Mouse (Mus musculus) cerebellum, adult 2 months (tissue): ENCODE results near the gene Dock4. TPM values are rescaled to one million over a fixed set of nuclear protein-coding genes. Genes with fewer than 3 reads are reported as not detected.

Experiments
- DNase-seq, 2 experiments: peaks; one replicate each; pipeline ENCODE4 v3.0.0; 2021
- H3K27ac ChIP-seq: fragments of 200-500 bp; 2 replicates; pipeline ENCODE4 v1.5.1; 2012; ENCODE audit warnings: low read length, control low read depth, inconsistent platforms; ENCODE audit not compliant: insufficient read depth
- H3K27me3 ChIP-seq: fragments of 200-500 bp; 2 replicates; pipeline ENCODE4 v1.6.1; 2012; ENCODE audit warnings: inconsistent platforms, mild to moderate bottlenecking, low read length, moderate library complexity; ENCODE audit not compliant: control insufficient read depth, insufficient read depth
- H3K4me1 ChIP-seq: fragments of 200-500 bp; 2 replicates; pipeline ENCODE4 v1.6.1; 2011; ENCODE audit warnings: low read length; ENCODE audit not compliant: control insufficient read depth, insufficient read depth
- H3K4me3 ChIP-seq: fragments of 200-500 bp; replicated peaks from 2 replicates; pipeline ENCODE3; 2011; ENCODE audit warnings: mild to moderate bottlenecking, low read depth, low read length, control low read depth; ENCODE audit not compliant: insufficient read depth
- CTCF ChIP-seq: fragments of 200-500 bp; IDR thresholded peaks from 2 replicates; pipeline ENCODE4 v1.5.1; 2011; ENCODE audit warnings: low read depth, mild to moderate bottlenecking, control low read depth, low read length, moderate library complexity, borderline replicate concordance; ENCODE audit not compliant: insufficient read depth
- POLR2A ChIP-seq: fragments of 200-500 bp; IDR thresholded peaks from 2 replicates; pipeline ENCODE4 v1.6.1; 2011; ENCODE audit warnings: low read length, control low read depth, borderline replicate concordance; ENCODE audit not compliant: insufficient read depth
- WGBS: fragments of 180-500 bp; shearing (Covaris S2); methylation state at CpG from one replicate; pipeline ENCODE4 v1.1.7; 2018; 5-methylcytosine and 5-hydroxymethylcytosine counted together
- polyA plus RNA-seq: library from polyadenylated mRNA; depleted of rRNA; stranded (reverse); fragments of >200 nt; gene quantifications from 2 replicates; pipeline ENCODE4 v1.2.3, GENCODE M21; 2012

The Dock4 gene
- polyA plus RNA-seq, 1 experiment, result 35.6 TPM

GRCm38 (mm10) chr12:40485210-40485609, 39.5 kb downstream of the Dock4 start:
- no peak for TF ChIP-seq CTCF
- TF ChIP-seq POLR2A, result no peak

GRCm38 (mm10) chr12:40486047-40486837, 40.5 kb downstream of the Dock4 start:
- H3K27ac ChIP-seq, result no peak overlapping the region
- H3K4me3 ChIP-seq, result no peak overlapping the region
- H3K27me3 ChIP-seq, result no peaks in the 10 kb centered on the region
- 86% methylated on average over 12 of the region's 12 CpGs for WGBS
- TF ChIP-seq CTCF (no peak), POLR2A (no peak)
- no peak for DNase-seq
- peaks cover 15% of the 10 kb centered on the region for H3K4me1 ChIP-seq

More at GRCm38 (mm10) chr12:40485210-40485609, 39.5 kb downstream of the Dock4 start:
- Histone ChIP-seq H3K4me3 (no peak overlapping the region), H3K27ac (no peak overlapping the region), H3K27me3 (no peaks in the 10 kb centered on the region), H3K4me1 (peaks cover 11% of the 10 kb centered on the region)
- no peak for DNase-seq
- WGBS, result 93% methylated on average over 1 of the region's 1 CpGs

GRCm38 (mm10) chr12:40496387-40496786, 50.6 kb downstream of the Dock4 start:
- H3K27ac ChIP-seq, result no peak overlapping the region
- TF ChIP-seq POLR2A, result no peak
- no peak for TF ChIP-seq CTCF
- no peak overlapping the region for H3K4me3 ChIP-seq
- peaks cover 38% of the 10 kb centered on the region for H3K4me1 ChIP-seq
- no peak for DNase-seq
- WGBS, result 50% methylated on average over 11 of the region's 11 CpGs
- no peaks in the 10 kb centered on the region for H3K27me3 ChIP-seq

- Histone ChIP-seq H3K27ac (peak overlapping the region; percentile 75; the same call in 1 of the 2 replicates), H3K4me1 (peaks cover 45% of the 10 kb centered on the region), H3K27me3 (no peaks in the 10 kb centered on the region), H3K4me3 (no peak overlapping the region)
- 52% methylated on average over 5 of the region's 5 CpGs for WGBS
- TF ChIP-seq POLR2A, result no peak
- no peak for TF ChIP-seq CTCF
- DNase-seq, result no peak
These were observed 52.1 kb downstream of the Dock4 start for GRCm38 (mm10) chr12:40497806-40498205.

- Histone ChIP-seq H3K4me3 (no peak overlapping the region), H3K27ac (peak overlapping the region; percentile 75), H3K4me1 (peaks cover 49% of the 10 kb centered on the region), H3K27me3 (no peaks in the 10 kb centered on the region)
- 19% methylated on average over 7 of the region's 7 CpGs for WGBS
- no peak for TF ChIP-seq CTCF
- no peak for TF ChIP-seq POLR2A
- peak; percentile 60 to 77 for DNase-seq
These were observed 52.5 kb downstream of the Dock4 start for GRCm38 (mm10) chr12:40498250-40498671.

GRCm38 (mm10) chr12:40498928-40499626, 53.3 kb downstream of the Dock4 start:
- H3K27ac ChIP-seq, result peak overlapping the region; percentile 85

GRCm38 (mm10) chr12:40499627-40500329, 54.0 kb downstream of the Dock4 start:
- peak overlapping the region; percentile 85 for H3K27ac ChIP-seq
- WGBS, result 29% methylated on average over 5 of the region's 5 CpGs
- TF ChIP-seq POLR2A (no peak), CTCF (no peak)
- no peak overlapping the region for H3K4me3 ChIP-seq
- H3K27me3 ChIP-seq, result no peaks in the 10 kb centered on the region
- peaks cover 53% of the 10 kb centered on the region for H3K4me1 ChIP-seq
- peak; percentile 61 to 78 for DNase-seq

More at GRCm38 (mm10) chr12:40498928-40499626, 53.3 kb downstream of the Dock4 start:
- Histone ChIP-seq H3K27me3 (no peaks in the 10 kb centered on the region), H3K4me1 (peaks cover 47% of the 10 kb centered on the region), H3K4me3 (no peak overlapping the region)
- DNase-seq, result peak; percentile 97 to 99
- TF ChIP-seq CTCF (peak; percentile 32; the same call in 1 of the 2 replicates), POLR2A (0 out of 2 replicates have a peak, but pooled peaks have one; percentile 26)
- WGBS, result 4% methylated on average over 15 of the region's 15 CpGs
